Mouse (Mus musculus): ENCODE measurements around the gene Tas2r125.
"Not testable (repeated sequence)": the region's sequence is repeated elsewhere in the genome, so short reads cannot be mapped to it uniquely, and the experiment has no call there.

Tas2r125 gene

DNA sequence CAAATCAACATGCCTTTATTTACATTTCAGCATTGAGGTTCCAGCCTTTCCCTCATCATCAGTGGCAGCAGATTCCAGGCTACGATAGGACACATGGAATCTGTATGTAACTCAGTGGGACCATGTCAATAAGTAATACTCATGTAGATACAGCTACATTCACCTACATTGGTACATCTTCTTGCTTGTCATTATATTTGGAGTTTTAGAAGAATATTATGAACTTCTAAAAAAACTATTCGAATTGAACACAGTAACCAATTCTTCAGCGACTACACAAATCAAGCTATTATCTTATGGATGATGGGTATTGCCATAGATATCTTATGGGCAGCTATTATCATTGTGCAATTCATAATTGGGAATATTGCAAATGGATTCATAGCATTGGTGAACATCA is at the start of gene Tas2r125:
Tas2r125 (plus strand) TSS at position 301 of the 400 bp plus-strand sequence.
- DNase-seq (ENCODE audit: low spot score in 2 of 2), result no peak

DNA sequence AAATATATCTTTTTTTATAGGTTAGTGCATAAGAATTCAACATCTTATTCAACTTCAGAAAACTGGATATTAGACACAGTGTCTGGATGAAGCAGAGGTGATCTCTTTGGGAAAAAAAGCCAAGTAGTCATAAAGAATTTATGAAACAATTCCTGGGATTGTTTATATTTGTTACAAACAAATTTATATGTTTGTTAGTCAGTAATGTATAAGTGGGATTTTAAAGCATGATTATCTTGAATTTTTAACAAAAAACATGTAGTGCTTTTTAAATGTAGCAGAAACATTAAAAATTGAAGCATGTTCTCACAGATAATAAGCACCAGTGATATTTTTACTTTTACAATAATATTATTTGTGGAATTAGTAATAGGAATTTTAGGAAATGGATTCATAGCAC is 41.7 kb upstream of the Tas2r125 start, which contains the start of gene Tas2r110:
Tas2r110 (plus strand) TSS at position 301 of the 400 bp plus-strand sequence.
- DNase-seq (ENCODE audit: low spot score in 2 of 2), result no peak

DNA sequence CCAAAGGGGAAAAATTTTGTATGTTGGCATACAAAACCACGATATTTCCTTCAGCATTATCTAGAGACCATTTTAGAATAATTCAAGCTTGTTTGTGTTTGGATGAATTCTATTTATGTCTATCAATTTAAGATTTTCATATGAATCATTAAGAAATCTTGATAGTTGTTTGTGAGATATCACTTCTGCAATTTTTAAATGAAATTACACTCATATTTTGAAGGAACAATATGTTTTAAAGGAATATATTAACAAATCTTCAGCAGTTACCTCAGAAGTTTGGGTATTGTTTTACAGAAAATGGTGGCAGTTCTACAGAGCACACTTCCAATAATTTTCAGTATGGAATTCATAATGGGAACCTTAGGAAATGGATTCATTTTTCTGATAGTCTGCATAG is 16.7 kb upstream of the Tas2r125 start, which contains the start of gene Tas2r113:
Tas2r113 (plus strand) TSS at position 301 of the 400 bp plus-strand sequence.
- no peak for DNase-seq (ENCODE audit: low spot score in 2 of 2)

DNA sequence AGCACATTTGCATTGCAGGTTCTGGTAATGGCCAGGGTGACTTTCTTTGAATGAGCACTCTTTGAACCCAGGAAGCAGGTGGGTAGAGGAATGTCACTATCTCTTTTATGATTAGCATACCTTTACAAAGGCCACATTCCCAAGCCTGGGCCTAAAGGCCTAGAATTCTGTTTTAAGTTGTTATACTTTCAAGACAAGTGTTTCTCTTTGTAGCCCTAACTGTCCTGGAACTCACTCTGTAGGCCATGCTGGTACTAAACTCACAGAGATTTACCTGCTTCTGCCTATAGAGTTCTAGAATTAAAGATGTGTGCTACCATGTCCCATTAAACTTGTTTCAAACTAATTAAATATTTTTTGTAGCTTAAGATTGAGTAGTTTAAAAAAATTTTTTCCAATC is 31.9 kb downstream of the Tas2r125 start:
- not testable (repeated sequence) for DNase-seq (ENCODE audit: low spot score in 2 of 2)

DNA sequence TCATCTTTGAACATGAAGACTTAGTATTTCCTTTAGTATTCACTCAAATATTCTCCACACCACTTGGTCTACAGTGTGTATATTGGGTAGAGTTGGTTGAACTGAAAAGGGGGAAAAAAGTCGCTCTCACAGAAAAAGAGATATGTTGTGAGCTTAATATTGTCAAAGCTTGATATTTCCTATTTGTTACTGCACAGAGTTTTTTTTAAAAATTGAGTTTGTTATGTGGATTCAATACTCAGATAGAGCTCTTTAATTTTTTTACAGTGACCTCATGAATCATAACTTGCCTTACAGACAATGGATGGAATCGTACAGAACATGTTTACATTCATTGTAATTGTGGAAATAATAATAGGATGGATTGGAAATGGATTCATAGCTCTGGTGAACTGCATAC is 41.4 kb downstream of the Tas2r125 start, which contains the start of gene Tas2r129:
Tas2r129 (plus strand) TSS at position 301 of the 400 bp plus-strand sequence.
- DNase-seq (ENCODE audit: low spot score in 2 of 2), result no peak

DNA sequence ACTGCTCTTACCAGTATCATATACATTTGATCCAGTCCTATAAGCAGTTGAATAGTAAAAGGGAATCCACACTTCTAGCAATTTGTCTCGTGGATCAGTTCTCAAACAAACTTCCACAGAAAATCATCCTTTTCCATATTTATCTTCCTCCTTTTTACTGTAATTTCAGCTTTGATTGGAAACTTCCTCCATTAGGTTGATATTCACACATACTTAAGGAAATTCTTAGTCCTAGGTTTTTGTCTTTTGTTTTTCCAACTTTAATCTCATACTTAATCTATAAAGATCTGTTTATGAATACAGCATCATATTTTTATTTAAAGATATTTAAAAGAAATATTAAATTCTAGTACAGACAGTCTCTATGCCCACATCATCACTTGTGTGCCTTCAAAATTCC is 48.4 kb downstream of the Tas2r125 start, which contains the start of gene Tas2r131:
Tas2r131 (minus strand) TSS at position 101 of the 400 bp plus-strand sequence.
- DNase-seq (ENCODE audit: low spot score in 2 of 2), result no peak
